Mouse (Mus musculus) myocyte (in vitro differentiated cells): ENCODE data around the gene BC016579. TPM values are rescaled to one million over a fixed set of nuclear protein-coding genes. Genes with fewer than 3 reads are reported as not detected.

Source experiments
- H3K27me3 ChIP-seq: one replicate; pipeline ENCODE4 v1.6.1; 2011; ENCODE audit not compliant: control insufficient read depth, insufficient read depth, insufficient read length
- H3K36me3 ChIP-seq: one replicate; pipeline ENCODE4 v1.6.1; 2011; ENCODE audit not compliant: control insufficient read depth, insufficient read depth
- H3K4me2 ChIP-seq: one replicate; pipeline ENCODE4 v1.6.1; 2011; ENCODE audit warnings: low read depth, control low read depth
- H3K4me3 ChIP-seq: one replicate; pipeline ENCODE4 v1.5.1; 2011; ENCODE audit warnings: mild to moderate bottlenecking, control low read depth, moderate library complexity
- H3K79me2 ChIP-seq: one replicate; pipeline ENCODE4 v1.6.1; 2011; ENCODE audit not compliant: control insufficient read depth, insufficient read depth
- H3ac ChIP-seq: one replicate; pipeline ENCODE4 v1.6.1; 2011; ENCODE audit not compliant: control insufficient read depth, insufficient read length
- CEBPB ChIP-seq: IDR thresholded peaks from 2 replicates; pipeline ENCODE4 v1.6.1; 2011; ENCODE audit warnings: mild to moderate bottlenecking, moderate library complexity; ENCODE audit not compliant: poor library complexity, insufficient read depth, severe bottlenecking
- E2F4 ChIP-seq: IDR thresholded peaks from one replicate; pipeline ENCODE4 v1.6.1; 2011; ENCODE audit warnings: mild to moderate bottlenecking, control low read depth, moderate library complexity; ENCODE audit not compliant: insufficient read depth
- MAX ChIP-seq: IDR thresholded peaks from one replicate; pipeline ENCODE4 v1.6.1; 2011; ENCODE audit warnings: low read depth, mild to moderate bottlenecking, control low read depth
- MYOD1 ChIP-seq, 3 experiments: IDR thresholded peaks; one replicate each; pipeline ENCODE4 v1.6.1; 2011; ENCODE audit warnings: control low read depth in 2 of 3, low read depth in 2 of 3, mild to moderate bottlenecking in 2 of 3, moderate library complexity in 1 of 3; ENCODE audit not compliant: insufficient read length in 2 of 3, control insufficient read depth in 1 of 3
- MYOG ChIP-seq, 3 experiments: IDR thresholded peaks; one replicate each; pipeline ENCODE4 v1.6.1; 2011; ENCODE audit warnings: control low read depth in 2 of 3, low read depth in 2 of 3, mild to moderate bottlenecking in 2 of 3; ENCODE audit not compliant: insufficient read length in 2 of 3, control insufficient read depth in 1 of 3, insufficient read depth in 1 of 3
- POLR2A ChIP-seq: IDR thresholded peaks from one replicate; pipeline ENCODE4 v1.6.1; 2011; ENCODE audit warnings: low read depth, mild to moderate bottlenecking, control low read depth, moderate library complexity; ENCODE audit not compliant: insufficient read length
- POLR2AphosphoS2 ChIP-seq: IDR thresholded peaks from one replicate; pipeline ENCODE4 v1.6.1; 2011; ENCODE audit warnings: low read depth, control low read depth; ENCODE audit not compliant: insufficient read length
- REST ChIP-seq: IDR thresholded peaks from one replicate; pipeline ENCODE4 v1.6.1; 2011; ENCODE audit warnings: mild to moderate bottlenecking, control low read depth, moderate library complexity; ENCODE audit not compliant: insufficient read depth, insufficient read length
- SRF ChIP-seq: IDR thresholded peaks from one replicate; pipeline ENCODE4 v1.6.1; 2011; ENCODE audit warnings: low read depth; ENCODE audit not compliant: control insufficient read depth, insufficient read length
- TCF12 ChIP-seq: IDR thresholded peaks from one replicate; pipeline ENCODE4 v1.6.1; 2011; ENCODE audit warnings: mild to moderate bottlenecking, control low read depth; ENCODE audit not compliant: poor library complexity, insufficient read depth, severe bottlenecking
- TCF3 ChIP-seq: IDR thresholded peaks from one replicate; pipeline ENCODE4 v1.6.1; 2011; ENCODE audit warnings: low read depth, control low read depth; ENCODE audit not compliant: insufficient read length
- USF1 ChIP-seq: IDR thresholded peaks from one replicate; pipeline ENCODE4 v1.6.1; 2011; ENCODE audit warnings: low read depth, mild to moderate bottlenecking, control low read depth, moderate library complexity
- polyA plus RNA-seq: library from polyadenylated mRNA; unstranded; fragments of >200 nt; fragmentation: generic; extraction: Trizol; gene quantifications from one replicate; pipeline ENCODE4 v1.2.1, GENCODE M21; 2012; ENCODE audit warnings: missing spikeins

The BC016579 gene
- polyA plus RNA-seq, result not detected

GRCm38 (mm10) chr16:45653934-45654332, at the start of gene BC016579:
BC016579 (minus strand) TSS chr16:45654068.
- H3K36me3 ChIP-seq, result no peaks in the 10 kb centered on the region
- H3K27me3 ChIP-seq, result no peaks in the 10 kb centered on the region
- no peaks in the 10 kb centered on the region for H3K79me2 ChIP-seq
- H3ac ChIP-seq, result no peak within 1 kb of the TSS
- no peak within 1 kb of the TSS for H3K4me3 ChIP-seq
- no peak within 1 kb of the TSS for H3K4me2 ChIP-seq
- TF ChIP-seq MYOD1 (IDR thresholded peaks at IDR 0.05; ENCODE audit: control insufficient read depth in 1 of 3, insufficient read length in 2 of 3, low read depth in 2 of 3), result no peak
- no peak for TF ChIP-seq CEBPB
- no peak for TF ChIP-seq MAX
- no peak for TF ChIP-seq TCF3
- TF ChIP-seq REST, result no peak
- no peak for TF ChIP-seq TCF12
- no peak for TF ChIP-seq SRF
- TF ChIP-seq POLR2A, result no peak
- no peak for TF ChIP-seq USF1
- TF ChIP-seq MYOG (IDR thresholded peaks at IDR 0.05; ENCODE audit: control insufficient read depth in 1 of 3, insufficient read depth in 1 of 3, insufficient read length in 2 of 3, low read depth in 2 of 3), result no peak
- TF ChIP-seq POLR2AphosphoS2, result no peak
- no peak for TF ChIP-seq E2F4

- Histone ChIP-seq H3K27me3 (no peaks in the 10 kb centered on the region), H3ac (no peak overlapping the region), H3K4me2 (no peak overlapping the region), H3K4me3 (no peak overlapping the region), H3K79me2 (no peaks in the 10 kb centered on the region), H3K36me3 (no peaks in the 10 kb centered on the region)
- TF ChIP-seq REST (no peak), TCF3 (no peak), POLR2AphosphoS2 (no peak), E2F4 (no peak), USF1 (no peak), SRF (no peak), POLR2A (no peak), TCF12 (no peak), MAX (no peak), MYOD1 (IDR thresholded peaks at IDR 0.05; ENCODE audit: control insufficient read depth in 1 of 3, insufficient read length in 2 of 3, low read depth in 2 of 3) (no peak), CEBPB (no peak), MYOG (IDR thresholded peaks at IDR 0.05; ENCODE audit: control insufficient read depth in 1 of 3, insufficient read depth in 1 of 3, insufficient read length in 2 of 3, low read depth in 2 of 3) (no peak)
These were observed 45.4 kb upstream of the BC016579 start for GRCm38 (mm10) chr16:45699301-45699700.

GRCm38 (mm10) chr16:45697996-45698395, 44.1 kb upstream of the BC016579 start:
- H3K4me3 ChIP-seq, result no peak overlapping the region
- no peaks in the 10 kb centered on the region for H3K27me3 ChIP-seq
- H3K36me3 ChIP-seq, result no peaks in the 10 kb centered on the region
- no peak overlapping the region for H3K4me2 ChIP-seq
- H3K79me2 ChIP-seq, result no peaks in the 10 kb centered on the region
- no peak overlapping the region for H3ac ChIP-seq
- TF ChIP-seq MYOG (IDR thresholded peaks at IDR 0.05; ENCODE audit: control insufficient read depth in 1 of 3, insufficient read depth in 1 of 3, insufficient read length in 2 of 3, low read depth in 2 of 3) (no peak), TCF3 (no peak), POLR2AphosphoS2 (no peak), SRF (no peak), POLR2A (no peak), TCF12 (no peak), MYOD1 (IDR thresholded peaks at IDR 0.05; ENCODE audit: control insufficient read depth in 1 of 3, insufficient read length in 2 of 3, low read depth in 2 of 3) (no peak), MAX (no peak), REST (no peak), CEBPB (no peak), E2F4 (no peak), USF1 (no peak)

GRCm38 (mm10) chr16:45695445-45696160, 41.7 kb upstream of the BC016579 start:
- Histone ChIP-seq H3K4me2 (no peak overlapping the region), H3K79me2 (no peaks in the 10 kb centered on the region), H3K4me3 (no peak overlapping the region), H3K36me3 (no peaks in the 10 kb centered on the region), H3K27me3 (no peaks in the 10 kb centered on the region), H3ac (no peak overlapping the region)
- TF ChIP-seq TCF3 (no peak), POLR2A (no peak), TCF12 (no peak), CEBPB (no peak), E2F4 (no peak), POLR2AphosphoS2 (no peak), SRF (no peak), USF1 (no peak), REST (no peak), MAX (no peak), MYOG (IDR thresholded peaks at IDR 0.05; ENCODE audit: control insufficient read depth in 1 of 3, insufficient read depth in 1 of 3, insufficient read length in 2 of 3, low read depth in 2 of 3) (no peak)

GRCm38 (mm10) chr16:45693558-45693957, 39.7 kb upstream of the BC016579 start, which contains the start of gene Tmprss7:
Tmprss7 (minus strand) TSS chr16:45693658.
- no peaks in the 10 kb centered on the region for H3K79me2 ChIP-seq
- no peak within 1 kb of the TSS for H3K4me2 ChIP-seq
- TF ChIP-seq E2F4 (no peak), POLR2A (no peak), CEBPB (no peak), TCF12 (no peak), MYOD1 (IDR thresholded peaks at IDR 0.05; ENCODE audit: control insufficient read depth in 1 of 3, insufficient read length in 2 of 3, low read depth in 2 of 3) (no peak), REST (no peak), TCF3 (no peak), USF1 (no peak), POLR2AphosphoS2 (no peak), MYOG (IDR thresholded peaks at IDR 0.05; ENCODE audit: control insufficient read depth in 1 of 3, insufficient read depth in 1 of 3, insufficient read length in 2 of 3, low read depth in 2 of 3) (no peak), MAX (no peak), SRF (no peak)
- no peak within 1 kb of the TSS for H3K4me3 ChIP-seq
- no peak within 1 kb of the TSS for H3ac ChIP-seq
- no peaks in the 10 kb centered on the region for H3K36me3 ChIP-seq
- no peaks in the 10 kb centered on the region for H3K27me3 ChIP-seq
